Mouse (Mus musculus): ENCODE results near the gene Mcam. TPM values are rescaled to one million over a fixed set of nuclear protein-coding genes. Genes with fewer than 3 reads are reported as not detected.
A peak's percentile ranks its signal among the peaks of the same experiment; 100 is the strongest.

Mcam gene
- polyA plus RNA-seq, 1 experiment from 2014 or later, result 4.4 TPM

DNA sequence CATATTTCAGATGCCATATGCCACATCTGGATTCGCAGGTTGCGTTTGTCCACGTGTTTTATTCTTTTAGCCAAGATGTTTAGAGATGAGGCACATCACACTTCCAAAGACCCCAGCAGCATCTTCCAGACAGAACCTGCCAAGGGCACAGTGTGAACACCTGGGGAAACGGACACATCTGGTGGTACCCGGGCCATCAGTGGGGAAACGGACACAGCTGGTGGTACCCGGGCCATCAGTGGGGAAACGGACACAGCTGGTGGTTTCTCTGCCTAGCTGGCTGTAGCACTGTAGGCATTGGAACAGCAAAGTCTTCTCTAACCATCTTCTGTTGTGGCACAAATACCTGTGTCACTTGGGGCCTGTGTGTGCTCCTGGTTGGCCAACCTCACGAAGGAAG lies 38.5 kb upstream of the Mcam start:
- WGBS (ENCODE audit: insufficient replicate concordance), result 75% methylated on average over 9 of the region's 9 CpGs
- Histone ChIP-seq H3K9ac (no peak overlapping the region), H3K9me3 (replicated peaks) (no peaks in the 10 kb centered on the region), H3K27me3 (no peaks in the 10 kb centered on the region), H3K4me2 (no peak overlapping the region), H3K36me3 (replicated peaks) (0 out of 2 replicates have a peak, but pooled peaks cover 4% of the 10 kb centered on the region), H3K4me3 (replicated peaks) (no peak overlapping the region), H3K27ac (replicated peaks) (no peak overlapping the region), H3K4me1 (replicated peaks) (peaks cover 12% of the 10 kb centered on the region)
- no peak for ATAC-seq (ENCODE audit: insufficient read depth)

DNA sequence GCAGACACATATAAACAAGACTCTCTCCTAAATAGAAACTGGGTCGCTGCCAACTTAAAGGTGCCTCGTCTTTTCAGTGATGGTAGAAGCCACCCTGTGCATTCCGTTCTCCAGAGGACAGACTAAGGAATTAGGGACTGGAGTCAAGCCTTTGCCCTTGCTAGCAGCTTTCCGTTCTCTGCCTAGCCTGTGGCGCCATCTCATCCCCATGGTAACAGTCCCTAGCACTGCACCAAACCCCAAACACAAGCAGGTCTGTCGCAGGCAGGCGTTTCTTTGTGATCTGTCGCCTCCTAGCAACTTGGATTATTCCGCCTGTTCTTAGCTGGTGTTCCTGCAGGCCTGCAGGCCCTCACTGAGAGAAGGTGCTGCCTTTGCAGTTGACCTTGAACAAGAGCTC lies 37.7 kb upstream of the Mcam start:
- 0 out of 2 replicates have a peak, but pooled peaks cover 4% of the 10 kb centered on the region for H3K36me3 ChIP-seq (replicated peaks)
- 64% methylated on average over 9 of the region's 9 CpGs for WGBS (ENCODE audit: insufficient replicate concordance)
- no peaks in the 10 kb centered on the region for H3K27me3 ChIP-seq
- H3K4me1 ChIP-seq (replicated peaks), result peaks cover 12% of the 10 kb centered on the region
- H3K4me3 ChIP-seq (replicated peaks), result no peak overlapping the region
- H3K27ac ChIP-seq (replicated peaks), result no peak overlapping the region
- no peak overlapping the region for H3K4me2 ChIP-seq
- H3K9me3 ChIP-seq (replicated peaks), result no peaks in the 10 kb centered on the region
- ATAC-seq (ENCODE audit: insufficient read depth), result no peak
- H3K9ac ChIP-seq, result no peak overlapping the region

DNA sequence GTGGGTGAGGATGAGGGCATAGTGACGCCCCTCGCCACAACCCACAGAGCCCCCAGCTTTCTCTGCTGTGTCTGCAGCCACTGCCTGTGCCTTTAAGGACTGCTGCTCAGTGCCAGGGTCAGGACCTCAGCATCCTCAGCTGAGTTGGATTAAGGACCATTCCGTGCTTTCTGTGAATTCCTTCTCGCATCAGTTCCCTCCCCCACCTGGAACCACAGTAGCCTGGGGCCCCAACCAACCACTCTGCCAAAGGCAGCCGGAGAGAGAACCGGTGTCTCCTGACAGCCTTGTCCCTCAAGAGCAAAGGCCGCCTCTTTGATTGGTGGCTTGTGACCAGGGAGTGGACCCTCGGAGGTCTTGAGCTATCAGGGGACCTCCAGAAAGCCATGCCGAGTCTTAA lies 32.8 kb upstream of the Mcam start, which contains the start of gene Mfrp:
Gene Mfrp (plus strand): TSS at position 240 of the 400 bp plus-strand sequence.
- Histone ChIP-seq H3K36me3 (replicated peaks) (peaks cover 18% of the 10 kb centered on the region; the same call in 1 of the 2 replicates), H3K9ac (no peak within 1 kb of the TSS), H3K4me3 (replicated peaks) (no peak within 1 kb of the TSS), H3K27ac (replicated peaks) (no peak within 1 kb of the TSS), H3K9me3 (replicated peaks) (no peaks in the 10 kb centered on the region), H3K4me1 (replicated peaks) (peaks cover 7% of the 10 kb centered on the region; the same call in 1 of the 2 replicates), H3K27me3 (no peaks in the 10 kb centered on the region), H3K4me2 (no peak within 1 kb of the TSS)
- ATAC-seq (ENCODE audit: insufficient read depth), result no peak
- 79% methylated on average over 9 of the region's 9 CpGs for WGBS (ENCODE audit: insufficient replicate concordance)

DNA sequence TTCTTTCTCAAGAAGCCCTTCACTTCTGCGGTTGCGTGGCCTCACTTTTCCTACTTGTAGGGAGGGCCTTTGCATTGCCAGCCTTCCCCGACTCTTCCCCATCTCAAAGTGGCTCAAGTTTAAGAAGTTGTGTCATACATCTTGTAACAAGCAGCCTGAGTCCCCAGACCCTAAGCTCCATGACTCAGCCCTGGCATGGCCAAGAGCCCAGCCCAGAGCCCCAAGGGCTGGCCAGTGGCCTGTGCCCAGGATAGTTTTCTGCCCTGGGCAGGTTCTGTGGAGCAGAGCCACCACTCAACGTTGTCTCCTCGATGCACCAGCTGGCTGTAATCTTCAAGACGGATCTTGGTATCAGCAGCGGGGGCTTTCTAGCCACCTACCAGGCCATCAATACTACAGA lies 29.4 kb upstream of the Mcam start:
- Histone ChIP-seq H3K9me3 (replicated peaks) (no peaks in the 10 kb centered on the region), H3K27ac (replicated peaks) (no peak overlapping the region), H3K36me3 (replicated peaks) (peaks cover 46% of the 10 kb centered on the region), H3K4me2 (no peak overlapping the region), H3K4me3 (replicated peaks) (no peak overlapping the region), H3K4me1 (replicated peaks) (peaks cover 39% of the 10 kb centered on the region), H3K27me3 (no peaks in the 10 kb centered on the region), H3K9ac (no peak overlapping the region)
- no peak for ATAC-seq (ENCODE audit: insufficient read depth)
- 75% methylated on average over 7 of the region's 7 CpGs for WGBS (ENCODE audit: insufficient replicate concordance)

- Histone ChIP-seq H3K27ac (replicated peaks) (no peak overlapping the region), H3K4me2 (no peak overlapping the region), H3K4me1 (replicated peaks) (peaks cover 48% of the 10 kb centered on the region), H3K36me3 (replicated peaks) (peaks cover 54% of the 10 kb centered on the region), H3K4me3 (replicated peaks) (no peak overlapping the region), H3K9me3 (replicated peaks) (no peaks in the 10 kb centered on the region), H3K9ac (no peak overlapping the region), H3K27me3 (no peaks in the 10 kb centered on the region)
- WGBS (ENCODE audit: insufficient replicate concordance), result 83% methylated on average over 10 of the region's 10 CpGs
- no peak for ATAC-seq (ENCODE audit: insufficient read depth)
Observed at GRCm38 (mm10) chr9:44105781-44106180, 28.5 kb upstream of the Mcam start.

- Histone ChIP-seq H3K4me3 (replicated peaks) (no peak overlapping the region), H3K4me1 (replicated peaks) (peaks cover 49% of the 10 kb centered on the region), H3K4me2 (no peak overlapping the region), H3K9ac (no peak overlapping the region), H3K27me3 (no peaks in the 10 kb centered on the region), H3K27ac (replicated peaks) (no peak overlapping the region), H3K36me3 (replicated peaks) (peaks cover 54% of the 10 kb centered on the region), H3K9me3 (replicated peaks) (no peaks in the 10 kb centered on the region)
- ATAC-seq (ENCODE audit: insufficient read depth), result no peak
- 91% methylated on average over 7 of the region's 7 CpGs for WGBS (ENCODE audit: insufficient replicate concordance)
Observed at GRCm38 (mm10) chr9:44106182-44106581, 28.1 kb upstream of the Mcam start.

DNA sequence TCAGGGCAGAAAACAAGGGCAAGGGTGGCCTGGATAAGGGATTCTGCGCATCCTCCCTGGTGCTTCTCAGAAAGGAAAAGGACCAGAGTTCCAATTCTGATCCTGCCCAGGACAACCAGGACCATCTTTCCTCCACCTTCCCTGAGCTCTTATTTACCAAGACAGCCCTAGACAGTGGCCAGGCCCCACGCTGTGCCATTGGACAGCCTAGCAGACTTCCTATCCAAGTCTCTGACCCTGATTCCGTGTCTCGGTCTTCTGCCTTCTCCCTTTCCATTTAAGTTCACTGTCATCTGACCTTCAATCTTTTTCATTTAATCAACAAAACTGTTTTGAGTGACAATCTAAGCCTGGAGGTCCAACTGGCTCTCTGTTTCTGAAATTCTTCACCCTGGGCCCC lies 27.7 kb upstream of the Mcam start:
- Histone ChIP-seq H3K9me3 (replicated peaks) (no peaks in the 10 kb centered on the region), H3K27ac (replicated peaks) (no peak overlapping the region), H3K27me3 (no peaks in the 10 kb centered on the region), H3K36me3 (replicated peaks) (peaks cover 54% of the 10 kb centered on the region), H3K4me3 (replicated peaks) (no peak overlapping the region), H3K9ac (no peak overlapping the region), H3K4me1 (replicated peaks) (peaks cover 49% of the 10 kb centered on the region), H3K4me2 (no peak overlapping the region)
- ATAC-seq (ENCODE audit: insufficient read depth), result no peak
- WGBS (ENCODE audit: insufficient replicate concordance), result 75% methylated on average over 4 of the region's 4 CpGs

- WGBS (ENCODE audit: insufficient replicate concordance), result 74% methylated on average over 8 of the region's 8 CpGs
- Histone ChIP-seq H3K4me1 (replicated peaks) (peaks cover 52% of the 10 kb centered on the region), H3K9me3 (replicated peaks) (no peaks in the 10 kb centered on the region), H3K9ac (no peak within 1 kb of the TSS), H3K27ac (replicated peaks) (no peak within 1 kb of the TSS; the same call in 1 of the 2 replicates), H3K27me3 (no peaks in the 10 kb centered on the region), H3K4me3 (replicated peaks) (no peak within 1 kb of the TSS), H3K4me2 (no peak within 1 kb of the TSS), H3K36me3 (replicated peaks) (peaks cover 54% of the 10 kb centered on the region)
- ATAC-seq (ENCODE audit: insufficient read depth), result no peak
Observed at GRCm38 (mm10) chr9:44107110-44107509, 27.2 kb upstream of the Mcam start, which contains the start of gene C1qtnf5. Gene C1qtnf5 (plus strand): TSS chr9:44107245.

DNA sequence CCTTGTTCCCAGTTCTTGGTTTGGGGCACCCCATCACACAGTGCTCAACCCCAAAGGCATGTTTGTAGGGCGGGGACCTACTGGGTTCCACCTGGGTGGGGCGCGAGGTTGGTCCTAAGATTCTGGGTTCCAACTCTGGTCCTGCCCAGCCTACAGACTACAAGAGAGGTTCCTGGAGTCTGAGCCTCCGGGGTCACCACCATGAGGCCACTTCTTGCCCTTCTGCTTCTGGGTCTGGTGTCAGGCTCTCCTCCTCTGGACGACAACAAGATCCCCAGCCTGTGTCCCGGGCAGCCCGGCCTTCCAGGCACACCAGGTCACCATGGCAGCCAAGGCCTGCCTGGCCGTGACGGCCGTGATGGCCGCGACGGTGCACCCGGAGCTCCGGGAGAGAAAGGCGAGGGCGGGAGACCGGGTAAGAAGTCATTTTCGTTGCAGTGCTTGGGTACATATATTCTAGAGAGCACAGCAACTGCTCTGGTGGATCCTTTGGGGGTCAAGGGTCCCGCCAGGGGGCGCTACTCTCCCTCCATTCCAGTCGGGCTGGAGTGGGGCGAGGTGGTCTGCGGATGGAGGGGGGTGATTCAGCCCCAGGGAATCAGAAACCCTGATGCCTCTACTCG lies 26.6 kb upstream of the Mcam start:
- H3K36me3 ChIP-seq (replicated peaks), result peaks cover 54% of the 10 kb centered on the region
- H3K27me3 ChIP-seq, result no peaks in the 10 kb centered on the region
- no peak overlapping the region; the same call in 1 of the 2 replicates for H3K27ac ChIP-seq (replicated peaks)
- no peaks in the 10 kb centered on the region for H3K9me3 ChIP-seq (replicated peaks)
- no peak overlapping the region for H3K4me2 ChIP-seq
- H3K4me1 ChIP-seq (replicated peaks), result peaks cover 52% of the 10 kb centered on the region
- no peak overlapping the region for H3K9ac ChIP-seq
- 69% methylated on average over 25 of the region's 25 CpGs for WGBS (ENCODE audit: insufficient replicate concordance)
- no peak overlapping the region for H3K4me3 ChIP-seq (replicated peaks)
- no peak for ATAC-seq (ENCODE audit: insufficient read depth)

GRCm38 (mm10) chr9:44108269-44109055 lies 25.8 kb upstream of the Mcam start:
- ATAC-seq (ENCODE audit: insufficient read depth), result no peak
- Histone ChIP-seq H3K9me3 (replicated peaks) (no peaks in the 10 kb centered on the region), H3K27ac (replicated peaks) (no peak overlapping the region), H3K4me1 (replicated peaks) (peaks cover 52% of the 10 kb centered on the region), H3K4me3 (replicated peaks) (no peak overlapping the region), H3K27me3 (no peaks in the 10 kb centered on the region), H3K9ac (no peak overlapping the region), H3K4me2 (peak overlapping the region; percentile 58; the same call in 1 of the 2 replicates), H3K36me3 (replicated peaks) (peaks cover 54% of the 10 kb centered on the region)
- 85% methylated on average over 31 of the region's 31 CpGs for WGBS (ENCODE audit: insufficient replicate concordance)

DNA sequence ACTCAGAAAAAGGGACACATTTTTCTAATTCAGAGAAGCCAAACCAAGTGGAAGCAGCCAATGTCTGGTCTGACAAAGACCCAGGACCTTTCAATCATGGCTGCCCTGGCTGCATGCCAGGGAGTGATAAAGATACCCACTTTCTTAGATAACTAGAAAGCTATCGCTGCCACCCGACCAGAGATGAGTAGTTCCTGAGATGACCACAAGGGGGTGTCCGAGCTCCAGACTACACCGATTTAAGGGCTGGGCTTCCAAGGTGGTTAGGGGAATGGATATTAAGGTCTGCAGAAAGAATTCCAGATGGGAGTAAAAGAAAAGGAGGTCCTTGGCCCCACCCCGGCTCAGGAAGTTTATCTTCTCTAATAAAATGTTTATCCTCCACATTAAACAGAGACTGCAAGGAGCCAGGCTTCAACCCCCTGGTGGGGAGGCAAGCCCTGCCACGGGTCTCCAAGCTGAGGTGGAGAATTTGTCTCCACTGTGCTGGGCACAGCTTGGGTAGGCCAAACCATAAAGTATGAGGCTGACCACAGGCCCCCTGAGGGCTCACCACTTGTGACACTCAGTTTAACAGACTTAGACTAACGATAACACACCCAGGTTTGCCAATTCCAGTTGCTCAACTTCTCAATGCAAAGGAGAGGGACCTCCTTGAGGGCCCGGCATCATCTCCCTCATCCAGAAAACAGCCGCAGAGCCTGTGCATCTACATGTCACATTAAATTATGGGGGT lies 24.7 kb upstream of the Mcam start:
- Histone ChIP-seq H3K4me1 (replicated peaks) (peaks cover 62% of the 10 kb centered on the region), H3K27ac (replicated peaks) (no peak overlapping the region), H3K9ac (no peak overlapping the region), H3K9me3 (replicated peaks) (no peaks in the 10 kb centered on the region), H3K36me3 (replicated peaks) (peaks cover 51% of the 10 kb centered on the region), H3K4me3 (replicated peaks) (peak overlapping the region; percentile 24), H3K27me3 (no peaks in the 10 kb centered on the region), H3K4me2 (peak overlapping the region; percentile 58)
- WGBS (ENCODE audit: insufficient replicate concordance), result 33% methylated on average over 9 of the region's 9 CpGs
- no peak for ATAC-seq (ENCODE audit: insufficient read depth)
